Mouse (Mus musculus): Measurements from ENCODE around the gene Cd5.

GRCm38 (mm10) chr19:10685727-10686126 lies 53.1 kb downstream of the Cd5 start:
- TF ChIP-seq GATA1 (IDR thresholded peaks at IDR 0.05; ENCODE audit: low read length) (no peak), TAL1 (IDR thresholded peaks at IDR 0.05; ENCODE audit: low read length) (no peak)

Data from erythroblast, embryonic 14.5 days (primary cell).